Mouse (Mus musculus) ovary, postnatal 36 days (tissue): ENCODE results near the gene Mcu.
A peak's percentile ranks its signal among the peaks of the same experiment; 100 is the strongest.

Source experiments
- DNase-seq: peaks from one replicate; pipeline ENCODE4 v3.0.0; 2022; ENCODE audit warnings: low spot score, mixed read lengths

Gene Mcu

GRCm38 (mm10) chr10:59537579-59537978 lies 78.9 kb downstream of the Mcu start:
- no peak for DNase-seq

- no peak for DNase-seq
These were observed 84.2 kb downstream of the Mcu start for GRCm38 (mm10) chr10:59532256-59532655.

- DNase-seq = no peak
These were observed 88.7 kb downstream of the Mcu start for GRCm38 (mm10) chr10:59527819-59528218.

GRCm38 (mm10) chr10:59527311-59527710 lies 89.2 kb downstream of the Mcu start:
- no peak for DNase-seq

- no peak for DNase-seq
These were observed 91.8 kb downstream of the Mcu start for GRCm38 (mm10) chr10:59524675-59525074.

GRCm38 (mm10) chr10:59523826-59524331 lies 92.6 kb downstream of the Mcu start:
- no peak for DNase-seq

- no peak for DNase-seq
These were observed 95.8 kb downstream of the Mcu start for GRCm38 (mm10) chr10:59520701-59521100.

- no peak for DNase-seq
These were observed 97.1 kb downstream of the Mcu start for GRCm38 (mm10) chr10:59519411-59519810.

- no peak for DNase-seq
These were observed 99.3 kb downstream of the Mcu start for GRCm38 (mm10) chr10:59517201-59517600.

GRCm38 (mm10) chr10:59514739-59515464 lies 101.6 kb downstream of the Mcu start:
- no peak for DNase-seq

- no peak for DNase-seq
These were observed 104.3 kb downstream of the Mcu start for GRCm38 (mm10) chr10:59512173-59512572.

- DNase-seq = no peak
These were observed 105.0 kb downstream of the Mcu start for GRCm38 (mm10) chr10:59511427-59511963.

GRCm38 (mm10) chr10:59510713-59511426 lies 105.6 kb downstream of the Mcu start:
- DNase-seq = no peak

- DNase-seq = no peak
These were observed 107.3 kb downstream of the Mcu start for GRCm38 (mm10) chr10:59509197-59509596.

- DNase-seq = no peak
These were observed 109.8 kb downstream of the Mcu start for GRCm38 (mm10) chr10:59506711-59507110.

- DNase-seq = no peak
These were observed 112.2 kb downstream of the Mcu start for GRCm38 (mm10) chr10:59504291-59504690.

GRCm38 (mm10) chr10:59503433-59504210 lies 112.9 kb downstream of the Mcu start:
- DNase-seq = peak; percentile 33

GRCm38 (mm10) chr10:59502381-59502780 lies 114.1 kb downstream of the Mcu start:
- DNase-seq = no peak

- DNase-seq = no peak
These were observed 114.7 kb downstream of the Mcu start for GRCm38 (mm10) chr10:59501761-59502160.

- no peak for DNase-seq
These were observed 116.3 kb downstream of the Mcu start for GRCm38 (mm10) chr10:59500225-59500624.

- no peak for DNase-seq
These were observed 119.5 kb downstream of the Mcu start for GRCm38 (mm10) chr10:59497019-59497418.

- no peak for DNase-seq
These were observed 121.6 kb downstream of the Mcu start for GRCm38 (mm10) chr10:59494917-59495316.
